Mouse (Mus musculus) intestine, embryonic 16.5 days (tissue): ENCODE measurements at regions not wholly inside any gene's neighbourhood (a gene's known extent, or its start where the extent isn't known, plus 50 kb on each side); places are given as distances from the start of the nearest gene placed in this dataset.

Experiments
- ATAC-seq: fragments of 200-750 bp; cut with Nextera tagmentation; 2 replicates; pipeline ENCODE4 v1.8.0; 2017; ENCODE audit warnings: moderate TSS enrichment, moderate library complexity
- H3K27ac ChIP-seq: fragments of 300-500 bp; sonication (generic); 2 replicates; pipeline ENCODE4 v1.5.1; 2014; ENCODE audit warnings: mild to moderate bottlenecking, low read length
- H3K27me3 ChIP-seq: fragments of 300-500 bp; sonication (generic); replicated peaks from 2 replicates; pipeline ENCODE4 v1.6.1; 2014; ENCODE audit warnings: low read length, control low read depth, mixed read lengths; ENCODE audit not compliant: control insufficient read depth, insufficient read depth
- H3K36me3 ChIP-seq: fragments of 300-500 bp; sonication (generic); 2 replicates; pipeline ENCODE4 v1.6.1; 2014; ENCODE audit warnings: low read length, control low read depth; ENCODE audit not compliant: control insufficient read depth, insufficient read depth
- H3K4me1 ChIP-seq: fragments of 300-500 bp; sonication (generic); 2 replicates; pipeline ENCODE4 v1.6.1; 2014; ENCODE audit warnings: low read length, control low read depth, mixed read lengths; ENCODE audit not compliant: control insufficient read depth, insufficient read depth
- H3K4me2 ChIP-seq: fragments of 300-500 bp; sonication (generic); 2 replicates; pipeline ENCODE4 v1.6.1; 2014; ENCODE audit warnings: low read depth, low read length, control low read depth
- H3K4me3 ChIP-seq: fragments of 300-500 bp; sonication (generic); 2 replicates; pipeline ENCODE4 v1.5.1; 2014; ENCODE audit warnings: mild to moderate bottlenecking, low read length
- H3K9ac ChIP-seq: fragments of 300-500 bp; sonication (generic); 2 replicates; pipeline ENCODE4 v1.6.1; 2014; ENCODE audit warnings: low read depth, low read length
- H3K9me3 ChIP-seq: fragments of 300-500 bp; sonication (generic); 2 replicates; pipeline ENCODE4 v1.6.1; 2016; ENCODE audit warnings: low read length, control low read depth; ENCODE audit not compliant: control insufficient read depth
- WGBS: fragments of 180-500 bp; shearing (Covaris S2); extraction: QIAGEN DNeasy Blood & Tissue Kit; methylation state at CpG from one replicate; pipeline ENCODE4 v1.1.7; 2014; 5-methylcytosine and 5-hydroxymethylcytosine counted together

DNA sequence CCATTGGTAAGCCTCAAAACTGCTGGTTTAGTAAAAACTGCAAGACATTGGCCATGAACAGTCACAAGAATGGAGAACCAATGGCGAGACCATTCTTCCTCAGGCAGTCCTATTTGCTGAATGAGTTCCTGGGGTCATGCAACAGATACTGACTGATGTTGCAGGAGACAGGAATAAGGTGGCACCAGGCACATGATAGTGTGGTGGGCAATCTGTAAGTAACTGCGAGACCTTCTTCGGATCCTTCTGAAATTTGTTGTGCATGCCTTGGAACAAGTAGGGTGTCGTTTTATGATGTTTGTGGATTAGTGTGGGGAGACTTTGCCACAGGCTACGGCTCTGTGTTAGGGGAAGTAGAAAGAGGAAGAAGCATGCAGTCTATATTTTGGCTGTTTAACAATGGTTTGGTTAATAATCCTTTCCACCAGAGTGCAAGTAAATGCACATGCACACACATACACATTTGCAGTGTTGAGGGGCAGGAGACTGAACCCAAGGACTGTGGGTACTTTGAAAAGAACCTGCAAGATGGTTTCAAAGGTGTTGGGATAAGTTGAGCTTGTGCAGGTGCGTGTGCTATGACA, 194.9 kb downstream of the Mex3b start:
- Histone ChIP-seq H3K9me3 (no peaks in the 10 kb centered on the region), H3K4me2 (no peak overlapping the region), H3K9ac (no peak overlapping the region), H3K27ac (no peak overlapping the region), H3K36me3 (no peaks in the 10 kb centered on the region), H3K4me3 (no peak overlapping the region), H3K4me1 (no peaks in the 10 kb centered on the region), H3K27me3 (no peaks in the 10 kb centered on the region)
- 92% methylated on average over 6 of the region's 6 CpGs for WGBS
- ATAC-seq: no peak

DNA sequence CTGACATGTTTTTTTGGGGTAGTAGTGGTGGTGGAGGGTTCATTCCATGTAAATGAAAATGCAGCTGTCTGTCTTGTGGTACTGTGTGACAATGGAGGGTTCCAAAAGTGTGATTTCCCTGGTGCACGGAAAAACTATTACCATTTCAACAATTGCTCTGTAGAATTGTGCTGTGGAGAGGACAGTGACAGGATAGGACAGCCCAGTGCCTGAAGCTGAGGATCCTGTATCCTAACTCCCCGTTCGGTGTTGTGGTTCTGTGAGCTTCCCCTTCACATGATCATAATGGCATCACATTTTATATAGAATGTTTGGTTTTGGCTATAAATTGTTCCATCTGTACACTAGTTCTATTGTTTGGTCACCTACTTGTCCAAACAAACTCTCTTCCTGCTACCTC, 196.4 kb downstream of the Mex3b start:
- no peaks in the 10 kb centered on the region for H3K27me3 ChIP-seq
- H3K9ac ChIP-seq: no peak overlapping the region
- 79% methylated on average over 3 of the region's 3 CpGs for WGBS
- H3K36me3 ChIP-seq: no peaks in the 10 kb centered on the region
- H3K4me2 ChIP-seq: no peak overlapping the region
- ATAC-seq: no peak
- no peak overlapping the region for H3K27ac ChIP-seq
- H3K4me3 ChIP-seq: no peak overlapping the region
- no peaks in the 10 kb centered on the region for H3K9me3 ChIP-seq
- no peaks in the 10 kb centered on the region for H3K4me1 ChIP-seq

DNA sequence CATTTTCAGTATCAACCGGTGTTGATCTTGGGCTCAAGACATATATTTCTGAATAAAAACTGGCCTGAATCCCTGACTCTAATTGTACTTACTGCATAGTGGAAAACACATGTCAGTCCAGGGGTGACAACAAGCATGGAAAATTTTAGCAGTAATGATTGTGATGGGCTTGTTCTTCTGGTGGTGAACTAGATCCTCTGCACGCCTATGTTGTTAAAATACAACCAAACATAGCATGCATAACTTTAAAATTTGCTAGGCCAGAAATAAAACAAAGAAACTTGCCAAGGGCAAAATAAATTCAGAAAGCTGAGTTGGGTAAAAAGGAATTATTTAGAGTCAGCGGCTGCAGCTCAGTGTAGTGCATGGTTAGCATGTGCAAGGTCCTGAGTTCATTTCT, 198.2 kb downstream of the Mex3b start:
- no peak overlapping the region for H3K27ac ChIP-seq
- no peak for ATAC-seq
- H3K27me3 ChIP-seq: no peaks in the 10 kb centered on the region
- 87% methylated on average over 3 of the region's 3 CpGs for WGBS
- no peaks in the 10 kb centered on the region for H3K9me3 ChIP-seq
- H3K4me2 ChIP-seq: no peak overlapping the region
- H3K36me3 ChIP-seq: no peaks in the 10 kb centered on the region
- no peak overlapping the region for H3K9ac ChIP-seq
- H3K4me3 ChIP-seq: no peak overlapping the region
- no peaks in the 10 kb centered on the region for H3K4me1 ChIP-seq

DNA sequence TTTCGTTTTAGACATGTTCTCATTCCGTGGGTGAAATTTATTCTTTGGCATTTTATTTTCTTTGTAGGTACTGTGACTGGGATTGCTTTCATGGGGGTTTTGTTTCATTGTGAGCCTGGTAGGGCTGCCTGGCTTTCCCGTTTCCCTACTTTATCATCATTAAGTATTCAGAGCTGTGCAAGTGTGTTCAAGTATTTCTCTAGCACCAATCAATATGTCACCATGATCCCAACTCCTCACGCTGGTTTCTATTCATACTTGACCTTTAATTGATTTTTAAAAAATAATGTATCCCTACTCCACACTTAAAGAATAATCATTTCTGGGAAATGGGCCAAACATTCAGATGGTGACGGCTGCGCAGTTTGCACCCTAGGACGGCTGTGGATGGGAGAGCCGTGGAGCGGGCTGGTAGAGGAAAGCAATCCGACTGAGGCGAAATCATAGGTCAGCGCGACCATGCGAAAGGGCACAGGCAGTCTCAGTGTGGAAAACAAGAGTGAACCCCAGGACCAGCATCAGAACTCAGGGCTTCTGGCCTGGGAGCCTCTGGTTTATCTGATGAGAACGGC, 207.4 kb downstream of the Mex3b start:
- Histone ChIP-seq H3K27me3 (no peaks in the 10 kb centered on the region), H3K9ac (no peak overlapping the region), H3K4me2 (no peak overlapping the region), H3K4me1 (no peaks in the 10 kb centered on the region), H3K4me3 (no peak overlapping the region), H3K9me3 (no peaks in the 10 kb centered on the region), H3K36me3 (no peaks in the 10 kb centered on the region), H3K27ac (no peak overlapping the region)
- no peak for ATAC-seq
- 68% methylated on average over 15 of the region's 15 CpGs for WGBS

DNA sequence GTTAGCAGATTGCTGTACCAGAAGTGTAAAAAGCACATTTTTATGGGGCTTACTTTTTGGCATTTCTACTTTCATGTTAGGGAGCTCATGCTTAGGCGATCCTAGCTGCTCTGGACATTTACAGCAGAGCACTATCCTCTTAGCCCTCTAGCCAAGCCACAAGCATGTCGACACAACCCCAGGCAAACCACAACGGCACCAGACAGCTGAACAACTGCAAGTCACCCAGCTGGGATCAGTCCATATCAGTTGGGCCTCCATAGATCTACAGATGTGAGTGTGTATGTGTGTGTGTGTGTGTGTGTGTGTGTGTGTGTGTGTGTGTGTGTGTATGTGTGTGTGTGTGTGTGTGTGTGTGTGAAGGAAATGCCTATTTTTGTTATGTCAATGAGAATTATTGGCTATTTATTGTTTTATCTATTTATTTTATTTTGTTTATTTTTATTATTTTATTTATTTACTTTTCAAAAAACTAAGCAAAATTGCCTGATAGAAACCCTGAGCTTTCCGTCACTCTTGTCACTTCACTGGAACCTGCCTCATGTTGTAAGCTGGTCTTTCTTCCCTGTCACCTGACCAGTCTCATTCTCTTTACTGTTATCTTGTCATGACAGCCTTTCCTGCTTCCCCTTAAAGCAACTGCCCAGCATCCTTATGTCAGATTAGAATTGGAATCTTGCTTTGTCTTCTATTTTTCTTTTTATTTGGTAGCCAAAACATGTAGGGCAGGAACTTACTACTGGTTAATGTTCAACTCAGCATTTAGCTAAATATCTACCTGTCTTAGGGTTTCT, 208.2 kb downstream of the Mex3b start:
- Histone ChIP-seq H3K36me3 (no peaks in the 10 kb centered on the region), H3K4me1 (no peaks in the 10 kb centered on the region), H3K4me3 (no peak overlapping the region), H3K27ac (no peak overlapping the region), H3K9ac (no peak overlapping the region), H3K4me2 (no peak overlapping the region), H3K9me3 (no peaks in the 10 kb centered on the region), H3K27me3 (no peaks in the 10 kb centered on the region)
- 78% methylated on average over 4 of the region's 4 CpGs for WGBS
- no peak for ATAC-seq

DNA sequence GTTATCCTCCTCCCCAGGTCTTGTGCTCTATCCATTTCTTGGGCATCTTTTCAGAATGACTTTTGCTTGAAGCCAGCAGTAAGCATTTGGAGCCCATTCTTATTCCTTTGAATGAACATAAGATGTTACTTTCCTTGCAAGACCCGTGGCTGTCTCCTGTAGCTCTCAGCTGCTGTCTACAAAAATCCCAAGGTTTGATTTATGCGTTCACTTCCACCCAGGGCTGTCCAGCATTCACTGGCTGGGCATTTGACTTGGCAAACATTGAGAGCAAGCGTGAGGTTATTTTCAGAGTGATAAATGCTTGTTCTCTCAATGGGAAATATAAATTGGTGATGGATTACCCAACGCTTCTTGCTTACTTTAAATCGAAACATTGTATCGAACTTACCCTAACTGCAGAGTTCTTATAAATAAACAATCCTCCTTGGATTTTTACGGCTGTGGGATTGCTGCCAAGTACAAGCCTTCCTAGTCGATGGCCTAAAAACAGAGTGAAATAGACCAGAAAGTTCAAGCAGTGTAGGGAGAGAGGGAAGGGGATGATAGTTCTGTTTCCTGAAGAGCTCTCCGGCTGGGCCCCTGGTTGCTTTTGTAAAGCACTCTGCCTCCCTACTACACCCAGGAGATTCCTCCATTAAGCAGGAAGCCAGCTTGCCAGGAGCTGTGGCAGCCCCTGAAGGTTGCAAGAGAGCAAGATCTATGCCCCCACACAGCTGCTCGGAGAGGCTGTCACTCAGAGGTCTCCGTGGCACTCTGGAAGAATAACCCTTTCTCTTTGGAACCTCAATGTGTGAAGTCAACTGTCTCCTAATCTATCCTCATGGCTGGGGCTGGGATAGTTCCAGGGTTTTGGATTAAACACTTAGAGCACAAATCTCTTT, 210.1 kb downstream of the Mex3b start:
- WGBS: 18% methylated on average over 11 of the region's 11 CpGs
- Histone ChIP-seq H3K27ac (peak overlapping the region; percentile 65; the same call in 1 of the 2 replicates), H3K27me3 (no peaks in the 10 kb centered on the region), H3K9me3 (no peaks in the 10 kb centered on the region), H3K4me2 (peak overlapping the region; percentile 20; the same call in 1 of the 2 replicates), H3K9ac (no peak overlapping the region), H3K4me1 (no peaks in the 10 kb centered on the region), H3K36me3 (no peaks in the 10 kb centered on the region), H3K4me3 (no peak overlapping the region)
- ATAC-seq: 0 out of 2 replicates have a peak, but pooled peaks have one; percentile 53

DNA sequence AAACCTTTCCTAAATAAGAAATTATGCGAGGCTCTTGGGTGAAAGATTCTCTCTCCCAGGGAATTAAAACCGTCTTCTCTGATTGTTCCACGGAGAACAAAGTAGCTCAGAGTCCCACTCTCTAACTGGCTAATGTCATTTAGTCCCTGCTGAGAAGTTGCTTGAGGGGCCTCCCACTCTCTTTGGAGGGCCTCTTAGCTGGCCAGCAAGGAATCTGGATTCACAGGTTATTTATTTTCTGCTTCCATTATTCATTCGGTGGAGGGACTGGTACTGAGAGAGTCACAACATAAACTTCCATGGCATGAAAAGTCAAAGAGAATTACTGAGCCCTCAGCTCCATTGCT, 210.8 kb downstream of the Mex3b start:
- no peak for ATAC-seq
- no peaks in the 10 kb centered on the region for H3K4me1 ChIP-seq
- H3K4me2 ChIP-seq: no peak overlapping the region
- H3K4me3 ChIP-seq: no peak overlapping the region
- no peaks in the 10 kb centered on the region for H3K27me3 ChIP-seq
- H3K36me3 ChIP-seq: no peaks in the 10 kb centered on the region
- H3K27ac ChIP-seq: peak overlapping the region; percentile 65; the same call in 1 of the 2 replicates
- H3K9me3 ChIP-seq: no peaks in the 10 kb centered on the region
- 27% methylated on average over 4 of the region's 4 CpGs for WGBS
- no peak overlapping the region for H3K9ac ChIP-seq

DNA sequence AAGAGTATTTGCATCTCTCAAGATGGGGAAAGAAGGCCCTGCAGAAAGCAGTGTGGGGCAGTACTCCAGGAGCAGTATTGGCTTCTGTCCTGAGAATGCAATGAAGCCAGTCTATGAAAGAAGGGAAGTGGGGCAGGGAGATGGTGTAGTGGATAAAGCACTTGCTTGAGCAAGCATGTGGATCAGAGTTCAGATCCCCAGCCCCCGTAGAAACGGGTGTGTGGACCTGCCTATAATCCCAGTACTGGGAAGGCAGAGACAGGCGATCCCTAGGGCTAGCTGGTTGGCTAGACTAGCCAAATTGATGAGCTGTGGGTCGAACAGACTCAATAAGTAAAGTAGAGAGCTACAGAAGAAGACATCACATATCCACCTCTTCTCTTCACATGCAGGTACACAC, 211.6 kb downstream of the Mex3b start:
- Histone ChIP-seq H3K4me1 (no peaks in the 10 kb centered on the region), H3K36me3 (no peaks in the 10 kb centered on the region), H3K27me3 (no peaks in the 10 kb centered on the region), H3K27ac (no peak overlapping the region), H3K4me3 (no peak overlapping the region), H3K4me2 (no peak overlapping the region), H3K9me3 (no peaks in the 10 kb centered on the region), H3K9ac (no peak overlapping the region)
- ATAC-seq: no peak
- 87% methylated on average over 4 of the region's 4 CpGs for WGBS

DNA sequence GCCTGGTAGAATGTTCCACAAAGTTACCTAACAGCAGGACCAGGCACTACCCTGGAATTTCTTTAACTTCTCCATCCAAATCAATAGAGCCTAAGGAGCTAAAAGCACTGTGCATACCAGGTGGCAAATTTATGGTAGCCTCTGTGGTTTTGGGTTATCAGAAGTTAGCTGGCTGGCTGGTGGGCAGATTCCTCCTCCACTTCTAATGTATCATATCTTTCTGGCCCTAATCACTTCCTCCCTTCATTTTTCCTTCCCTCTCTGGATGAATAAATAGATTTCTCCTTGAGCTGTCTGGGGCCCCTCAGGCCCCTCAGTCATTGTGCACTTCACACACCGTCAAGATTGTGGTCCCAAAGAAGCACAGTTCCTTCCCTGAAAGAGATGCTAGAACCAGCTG, 212.7 kb downstream of the Mex3b start:
- H3K27me3 ChIP-seq: no peaks in the 10 kb centered on the region
- WGBS: 59% methylated on average over 1 of the region's 1 CpGs
- H3K4me3 ChIP-seq: no peak overlapping the region
- no peaks in the 10 kb centered on the region for H3K4me1 ChIP-seq
- H3K9ac ChIP-seq: no peak overlapping the region
- no peaks in the 10 kb centered on the region for H3K9me3 ChIP-seq
- H3K4me2 ChIP-seq: no peak overlapping the region
- H3K27ac ChIP-seq: no peak overlapping the region
- no peaks in the 10 kb centered on the region for H3K36me3 ChIP-seq
- ATAC-seq: no peak
